Mouse (Mus musculus): ENCODE measurements around the gene Psg28.
A peak's percentile ranks its signal among the peaks of the same experiment; 100 is the strongest.
"Not testable (repeated sequence)": the region's sequence is repeated elsewhere in the genome, so short reads cannot be mapped to it uniquely, and the experiment has no call there.

Psg28 gene

GRCm38 (mm10) chr7:18431941-18432340, at the start of gene Psg28:
TSS of gene Psg28 (minus strand) at chr7:18432041.
- DNase-seq, result not testable (repeated sequence)

DNA sequence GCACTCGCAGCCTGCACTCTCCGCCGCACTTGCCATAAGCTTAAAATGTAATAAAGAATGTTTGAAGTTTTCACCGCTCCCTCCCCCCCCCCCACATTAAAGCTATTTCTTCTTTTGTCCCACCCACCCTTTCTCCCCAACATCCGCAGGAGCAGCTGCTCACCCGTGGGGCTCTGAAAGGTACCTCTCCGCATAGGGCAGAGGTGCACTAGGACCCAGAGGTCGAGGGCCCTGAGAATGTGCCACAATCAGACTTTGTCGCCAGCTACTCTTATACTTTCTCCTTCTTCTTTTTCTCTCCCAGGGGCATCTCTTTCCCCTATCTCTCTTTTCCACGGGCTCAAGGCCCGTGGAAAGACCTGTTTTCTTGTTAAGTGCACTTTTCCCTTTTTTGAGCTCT, 28.4 kb downstream of the Psg28 start:
- DNase-seq, result no peak

DNA sequence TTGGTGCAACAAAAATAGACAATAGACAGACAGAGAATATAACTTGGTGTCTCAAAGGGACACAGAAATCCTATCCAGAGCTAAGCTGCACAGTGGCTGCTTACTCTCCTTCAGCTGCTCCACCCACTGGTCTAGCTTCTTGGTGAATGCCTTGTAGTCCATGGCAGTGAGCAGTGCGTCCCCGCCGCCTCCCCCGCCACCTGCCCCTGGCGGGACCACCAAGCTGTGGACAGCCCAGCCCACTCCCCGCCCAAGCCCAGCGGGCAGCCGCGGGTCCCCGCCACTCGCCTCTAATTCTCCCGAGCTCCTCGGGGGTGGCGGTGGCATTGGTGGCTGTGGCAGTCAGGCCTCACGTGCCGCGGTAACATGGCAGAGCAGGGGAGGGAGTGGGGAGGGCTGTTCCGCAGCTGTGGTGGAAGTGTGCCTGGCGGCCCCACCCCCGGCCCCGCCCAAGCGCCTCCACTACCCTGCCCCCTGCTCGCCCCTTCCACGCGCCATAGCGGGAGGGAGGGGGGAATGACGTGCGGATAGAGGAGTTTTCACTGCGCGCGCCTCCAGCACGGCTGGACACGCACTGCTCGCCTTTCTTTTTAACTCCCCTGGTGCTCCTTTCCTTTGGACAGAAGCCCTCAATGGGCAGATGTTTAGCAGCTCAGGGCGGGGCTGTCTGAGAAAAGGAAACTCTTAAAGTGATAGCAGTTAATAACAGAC, 29.2 kb downstream of the Psg28 start:
- peak; percentile 24 for DNase-seq

DNA sequence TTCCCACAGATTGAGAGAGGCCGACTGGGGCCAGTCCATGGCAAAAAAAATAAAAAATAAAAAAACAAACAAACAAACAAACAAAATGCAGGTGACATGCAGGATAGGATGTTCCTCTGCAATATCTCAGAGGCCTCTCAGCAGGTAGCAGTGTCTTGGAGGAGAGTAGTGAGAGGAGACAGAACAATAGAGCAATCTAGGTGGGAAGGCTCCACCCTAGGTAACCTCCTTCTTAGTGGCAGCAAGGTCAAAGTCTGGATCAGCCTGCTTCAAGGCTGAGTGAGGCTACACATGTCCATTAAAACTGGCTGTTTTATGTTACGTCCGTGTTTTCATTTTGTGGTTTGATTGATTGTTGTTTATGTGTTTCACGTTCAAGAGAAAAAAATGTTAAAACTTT, 40.4 kb downstream of the Psg28 start:
- DNase-seq, result not testable (repeated sequence)

- no peak for DNase-seq
Measured at GRCm38 (mm10) chr7:18378295-18378694, 53.5 kb downstream of the Psg28 start.
